Mouse (Mus musculus): ENCODE results near the gene Sez6. TPM values are rescaled to one million over a fixed set of nuclear protein-coding genes. Genes with fewer than 3 reads are reported as not detected.

Sez6 gene
- polyA plus RNA-seq, 1 experiment: 1.3 TPM

DNA sequence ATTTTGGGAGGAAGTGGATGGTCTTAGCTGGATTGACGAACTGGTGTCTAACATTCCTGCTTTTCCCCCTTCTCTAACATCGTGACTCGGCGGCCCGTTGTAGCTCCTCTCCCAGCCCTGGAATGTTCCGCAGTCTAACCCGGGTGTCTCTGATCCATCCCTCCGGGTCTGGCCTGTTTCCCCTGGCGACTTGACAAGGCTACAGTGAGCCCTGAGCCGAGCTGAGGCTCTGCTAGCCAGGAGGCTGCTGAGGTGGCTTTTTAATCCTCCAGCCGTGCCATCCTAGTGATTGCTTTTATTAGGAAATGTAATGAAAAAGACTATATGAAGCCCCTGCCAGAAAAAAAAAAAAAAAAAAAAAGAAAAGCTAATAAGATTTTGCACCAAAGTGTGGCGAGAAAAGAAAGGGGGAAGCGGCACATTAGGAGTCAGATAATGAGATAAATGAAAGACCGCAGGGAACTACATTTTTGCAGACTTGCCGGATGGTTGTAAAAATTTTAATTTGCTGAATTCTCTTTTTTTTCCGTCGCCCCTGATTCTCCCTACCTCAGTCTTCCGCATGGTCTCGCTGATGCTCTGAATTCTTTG, 24.4 kb upstream of the Sez6 start:
- peak; percentile 20 for DNase-seq (ENCODE audit: low read depth)

DNA sequence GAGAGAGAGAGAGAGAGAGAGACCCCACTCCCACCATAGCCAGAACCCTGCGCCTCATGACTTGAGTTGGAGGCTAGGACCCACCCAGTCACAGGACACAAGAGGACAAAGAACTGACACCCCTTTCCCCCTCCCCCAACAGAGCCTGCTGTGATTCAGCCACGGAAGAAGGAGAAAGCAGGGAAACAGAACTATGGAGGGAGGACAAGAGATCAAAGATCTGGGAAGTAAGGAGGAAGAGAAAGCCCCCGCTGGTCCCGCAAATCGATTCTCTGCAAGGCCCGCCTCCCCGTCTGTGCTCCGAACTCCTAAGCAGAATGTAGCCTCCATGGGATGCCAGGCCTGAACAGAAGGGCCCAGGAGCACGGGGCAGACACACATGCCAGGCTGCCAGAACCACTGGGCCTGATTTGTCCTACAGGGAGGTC, 23.8 kb upstream of the Sez6 start:
- no peak for DNase-seq (ENCODE audit: low read depth)

DNA sequence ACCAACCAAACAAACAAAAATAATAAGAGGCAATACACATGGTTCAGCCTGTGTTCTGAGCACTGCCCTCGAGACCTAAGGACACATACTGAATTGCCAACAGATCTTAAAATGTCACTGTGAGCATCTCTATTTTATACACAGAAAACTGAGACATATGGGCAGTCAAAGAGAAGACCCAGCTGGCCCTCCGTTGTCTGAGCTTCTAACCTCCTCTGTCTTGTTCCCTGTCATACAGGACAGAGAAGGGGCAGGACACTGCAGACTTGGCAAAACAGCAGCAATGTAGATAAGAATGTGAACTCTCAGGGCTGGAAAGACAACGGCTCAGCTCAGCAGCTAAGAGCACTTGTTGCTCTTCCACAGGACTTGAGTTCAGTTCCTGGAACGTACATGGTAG, 22.1 kb upstream of the Sez6 start:
- no peak for DNase-seq (ENCODE audit: low read depth)

- no peak for DNase-seq (ENCODE audit: low read depth)
Observed at GRCm38 (mm10) chr11:77909376-77909775, 21.2 kb upstream of the Sez6 start.

GRCm38 (mm10) chr11:77909776-77910175, 20.8 kb upstream of the Sez6 start:
- DNase-seq (ENCODE audit: low read depth): no peak

GRCm38 (mm10) chr11:77913505-77913904, 17.1 kb upstream of the Sez6 start:
- no peak for DNase-seq (ENCODE audit: low read depth)

DNA sequence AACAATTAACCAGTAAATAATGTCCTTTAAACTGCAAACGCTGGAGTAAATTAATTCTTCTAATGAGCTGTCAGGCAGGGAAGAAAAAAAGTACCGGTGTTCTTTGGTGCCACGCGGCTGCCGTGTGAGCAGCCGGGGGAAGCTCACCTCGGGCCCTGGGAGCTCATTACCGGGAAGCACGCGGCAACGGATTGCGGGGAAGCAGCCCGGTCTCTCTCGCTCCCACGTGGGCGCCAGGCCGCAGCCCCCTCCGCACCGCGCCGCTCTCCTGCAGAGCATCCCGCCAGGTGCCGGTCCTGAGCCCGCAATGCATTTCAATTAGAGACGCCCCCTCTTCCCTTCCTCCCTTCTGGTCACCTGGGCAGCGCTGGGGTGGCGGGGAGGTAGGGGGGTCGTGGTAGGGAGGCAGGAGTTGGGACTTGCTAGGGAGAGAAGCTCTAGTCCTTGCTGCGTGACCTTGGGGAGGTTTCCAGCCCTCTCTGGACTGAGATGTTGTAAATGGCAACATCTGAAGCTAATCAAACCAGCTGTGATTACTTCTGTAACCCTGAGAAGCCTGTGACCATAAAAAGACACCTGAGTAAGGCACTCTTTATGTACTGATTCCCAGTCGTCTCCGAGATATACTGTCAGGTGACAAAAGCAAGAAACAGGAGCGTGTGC, 15.9 kb upstream of the Sez6 start:
- no peak for DNase-seq (ENCODE audit: low read depth)

- no peak for DNase-seq (ENCODE audit: low read depth)
Observed at GRCm38 (mm10) chr11:77916741-77917140, 13.9 kb upstream of the Sez6 start.

- no peak for DNase-seq (ENCODE audit: low read depth)
Observed at GRCm38 (mm10) chr11:77917166-77917565, 13.4 kb upstream of the Sez6 start.

DNA sequence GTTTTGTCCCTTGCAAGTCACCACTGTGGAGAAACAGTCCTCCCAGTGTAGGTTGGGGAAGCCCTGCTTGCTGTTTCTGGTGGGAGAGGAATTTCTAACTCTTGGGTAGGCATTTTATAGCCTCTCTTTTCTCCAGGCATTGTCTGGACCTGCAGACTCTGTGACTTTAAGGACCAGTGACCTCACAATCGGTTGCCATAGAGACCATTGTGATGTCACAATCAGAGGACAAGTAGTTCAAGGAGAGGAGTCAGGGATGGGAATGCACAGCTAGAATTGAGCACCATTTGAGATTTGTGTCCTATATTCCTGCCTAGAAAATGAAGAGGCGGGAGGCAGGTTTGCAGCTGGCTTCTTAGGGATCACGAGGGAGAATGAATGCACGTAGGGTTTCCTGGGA, 7.3 kb upstream of the Sez6 start:
- no peak for DNase-seq (ENCODE audit: low read depth)

GRCm38 (mm10) chr11:77925836-77926657, 4.6 kb upstream of the Sez6 start:
- DNase-seq (ENCODE audit: low read depth): no peak

GRCm38 (mm10) chr11:77926666-77927065, 3.9 kb upstream of the Sez6 start:
- DNase-seq (ENCODE audit: low read depth): no peak

- no peak for DNase-seq (ENCODE audit: low read depth)
Observed at GRCm38 (mm10) chr11:77927837-77928236, 2.8 kb upstream of the Sez6 start.

DNA sequence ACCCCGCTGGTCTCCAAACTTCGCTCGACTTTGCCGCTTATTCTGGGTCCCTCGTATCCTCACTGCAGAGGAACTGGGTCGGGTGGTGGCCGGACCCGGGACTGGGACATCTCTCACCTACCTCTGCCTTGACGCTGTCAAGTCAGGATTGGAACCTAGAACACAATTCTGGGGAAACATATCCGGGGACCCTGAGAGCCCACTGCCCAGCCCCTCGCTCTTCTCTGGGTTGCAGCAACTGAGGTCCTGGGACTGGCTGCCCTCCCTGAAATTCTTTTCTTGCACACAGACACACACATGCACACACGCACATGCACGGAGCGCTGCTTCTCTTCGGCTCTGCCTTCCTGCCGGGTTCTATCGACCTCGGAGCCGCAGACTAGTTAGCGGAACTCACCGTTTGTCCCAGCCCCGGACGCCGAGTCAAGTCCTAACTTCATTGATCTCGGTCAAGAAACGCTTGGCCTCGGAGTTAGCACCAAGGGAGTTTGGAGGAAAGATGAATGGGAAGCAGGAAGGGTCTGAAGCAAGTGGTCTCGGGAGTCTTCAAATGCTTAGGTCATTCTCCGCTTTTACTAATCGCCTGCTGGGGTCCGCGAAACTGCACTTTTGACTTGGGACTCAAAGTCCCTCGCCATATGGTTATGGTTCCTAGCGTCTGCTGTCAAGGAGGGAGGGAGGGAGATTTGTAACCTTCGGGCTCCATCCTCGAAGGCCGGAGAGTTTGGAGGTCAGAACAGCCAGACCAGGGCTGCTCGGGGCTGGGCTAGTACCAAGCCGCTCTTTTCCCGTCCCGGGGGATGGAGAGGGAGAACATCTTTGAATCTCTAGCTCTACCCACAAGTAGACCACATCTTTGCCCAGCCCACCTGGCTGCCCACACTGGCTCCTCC, 1.2 kb downstream of the Sez6 start:
- DNase-seq (ENCODE audit: low read depth): no peak

DNA sequence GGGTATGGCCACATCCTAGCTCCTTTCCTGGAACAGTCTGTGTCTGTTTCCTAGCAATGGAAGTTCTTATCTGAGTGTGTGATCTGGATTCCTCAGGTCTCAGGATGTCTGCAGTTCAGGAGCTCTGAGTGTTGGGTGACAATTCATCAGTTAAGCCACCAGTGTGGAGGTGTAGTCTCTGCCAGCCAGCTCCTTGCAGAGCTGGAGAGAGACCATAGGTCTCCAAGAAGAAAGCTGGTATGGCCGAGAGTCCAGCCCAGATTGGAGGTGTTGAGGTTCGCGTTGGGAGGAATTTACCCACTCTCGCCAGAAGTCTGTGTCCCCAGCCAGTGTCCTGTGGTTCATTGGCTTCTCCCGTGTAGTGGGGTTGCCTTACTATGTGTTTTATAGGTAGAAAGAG, 2.0 kb downstream of the Sez6 start:
- DNase-seq (ENCODE audit: low read depth): no peak

GRCm38 (mm10) chr11:77934111-77934521, 3.5 kb downstream of the Sez6 start:
- DNase-seq (ENCODE audit: low read depth): no peak

DNA sequence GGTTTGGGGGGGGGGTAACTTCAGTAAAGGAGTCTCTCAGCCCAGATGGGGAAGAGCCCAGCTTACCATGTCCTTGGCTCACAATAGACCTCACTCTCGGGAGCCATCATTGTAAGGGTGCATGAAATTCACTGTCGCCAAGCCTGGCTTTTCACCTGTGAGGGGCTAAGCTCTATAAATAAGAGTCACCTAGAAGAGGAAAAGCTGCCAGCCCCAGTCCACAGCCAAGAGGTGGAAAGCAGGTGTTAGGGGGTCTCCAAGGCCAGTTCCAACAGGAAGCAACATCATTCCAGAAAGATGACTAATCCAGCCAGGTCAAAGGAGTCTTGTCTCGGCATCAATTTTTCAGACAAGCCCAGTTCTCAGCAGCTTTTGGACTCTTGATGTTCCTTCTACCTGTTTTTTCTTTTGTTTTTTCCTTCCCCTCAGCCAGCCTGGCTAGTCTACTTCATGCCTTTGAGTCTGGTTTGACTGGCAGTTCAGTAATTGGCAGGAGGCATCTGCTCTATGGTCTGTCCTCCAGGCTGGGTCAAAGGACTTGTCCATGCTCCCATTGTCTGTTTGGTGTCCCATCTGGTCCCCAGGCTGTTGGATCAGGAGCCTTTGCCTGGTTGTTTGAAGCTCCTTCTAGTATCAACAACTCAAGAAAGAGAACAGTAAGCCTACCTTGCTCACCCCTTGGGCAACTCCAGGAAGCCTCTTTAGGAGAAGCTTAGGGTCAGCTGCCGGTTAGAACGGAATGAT, 4.1 kb downstream of the Sez6 start:
- no peak for DNase-seq (ENCODE audit: low read depth)

DNA sequence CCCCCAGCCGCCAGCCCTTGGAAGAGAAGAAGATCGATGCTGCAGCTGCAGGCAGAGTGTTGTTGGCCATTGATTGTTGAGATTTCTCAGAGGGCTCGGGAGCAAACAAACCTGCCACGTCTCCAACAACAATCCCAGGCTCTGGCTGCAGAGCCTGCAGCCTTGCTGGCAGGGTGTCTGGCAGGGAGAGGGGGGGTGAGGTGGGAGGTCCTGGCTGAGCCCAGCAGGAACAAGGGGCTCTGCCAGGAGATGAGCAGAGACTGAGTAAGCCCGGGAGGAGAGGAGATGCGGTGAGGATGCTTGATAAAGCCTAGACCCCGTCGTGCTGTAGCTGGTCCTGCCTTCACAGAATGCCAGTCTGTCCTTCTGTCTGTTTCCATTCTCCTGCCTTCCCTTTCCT, 6.2 kb downstream of the Sez6 start:
- DNase-seq (ENCODE audit: low read depth): no peak

DNA sequence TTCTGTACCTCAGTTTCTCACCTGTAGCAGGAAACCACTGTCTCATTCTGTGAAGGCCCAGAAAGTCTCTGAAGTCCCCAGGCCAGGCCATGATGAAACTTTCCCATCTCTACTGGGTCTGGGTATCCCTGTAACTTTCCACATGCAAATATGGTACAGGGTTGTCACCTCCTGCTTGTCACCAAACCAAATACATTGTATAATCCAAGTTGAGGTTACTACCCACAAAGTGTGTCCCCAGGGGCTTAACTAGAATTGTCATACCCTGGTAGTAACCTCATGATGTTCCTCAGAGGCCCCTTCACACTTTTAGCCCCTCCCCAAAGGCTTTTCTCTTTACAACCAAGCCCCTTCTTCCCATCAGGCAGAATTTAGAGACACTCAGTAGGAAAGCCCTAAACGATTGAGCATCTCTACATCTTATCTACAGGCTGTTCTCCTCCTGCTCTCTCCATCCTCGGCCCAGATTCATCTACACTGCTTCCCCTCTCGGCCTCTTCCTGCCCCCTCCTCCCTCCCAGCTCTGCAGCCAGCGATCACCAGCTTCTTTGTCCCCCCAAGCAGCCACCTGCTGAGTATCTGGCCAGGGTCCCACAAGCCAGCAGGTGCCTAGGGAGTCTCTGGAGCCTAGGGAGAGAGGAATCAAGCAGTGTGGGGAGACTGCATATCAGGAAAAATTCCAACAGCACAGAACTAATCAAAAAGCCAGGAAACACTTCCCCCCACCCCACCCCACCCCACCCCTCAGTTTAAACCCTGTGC, 7.2 kb downstream of the Sez6 start:
- no peak for DNase-seq (ENCODE audit: low read depth)

DNA sequence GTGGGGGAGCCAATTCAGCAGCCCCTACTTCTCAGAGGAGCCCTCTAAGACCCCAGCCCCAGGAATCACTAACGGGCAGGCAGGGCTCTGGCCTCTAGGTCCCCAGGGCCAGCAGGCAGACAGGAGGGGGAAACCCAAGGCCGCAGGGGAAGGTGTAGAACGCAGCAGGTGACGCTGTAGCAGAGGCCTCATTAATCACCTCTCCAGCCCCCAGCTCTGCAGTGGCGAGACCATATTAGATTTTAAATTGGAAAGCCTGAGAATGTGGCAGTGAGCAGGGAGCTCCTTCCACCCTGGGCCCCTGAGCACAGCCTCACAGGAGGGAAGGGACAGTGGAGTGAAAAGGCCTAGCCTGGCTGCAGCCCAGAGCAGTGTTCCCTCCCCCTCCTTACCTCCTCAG, 11.6 kb downstream of the Sez6 start:
- DNase-seq (ENCODE audit: low read depth): no peak

DNA sequence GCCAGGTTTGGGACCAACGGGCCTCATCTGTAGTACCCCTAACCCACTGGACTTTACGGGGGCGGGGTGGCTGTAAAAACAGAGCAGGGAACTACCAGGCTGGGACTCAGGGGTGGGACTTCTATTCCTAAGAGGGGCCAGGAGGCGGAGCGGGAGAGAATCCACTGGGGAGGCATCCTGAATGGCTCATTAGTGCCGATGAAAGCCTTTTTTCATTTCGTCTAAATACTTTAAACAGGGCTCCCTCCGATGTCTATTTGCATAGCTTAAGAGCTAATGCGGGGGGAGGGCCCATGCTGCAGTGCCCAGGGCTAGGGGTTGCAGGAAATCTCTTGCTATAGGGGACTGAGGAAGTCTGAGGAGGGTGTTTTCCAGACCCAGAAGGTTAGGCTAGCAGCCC, 17.3 kb downstream of the Sez6 start:
- no peak for DNase-seq (ENCODE audit: low read depth)

Data from gonadal fat pad, adult 2 months (tissue).